Mouse (Mus musculus) spleen, adult 2 months (tissue): Measurements from ENCODE around the gene Ppp1r9b.

Experiments used
- CTCF ChIP-seq: fragments of 200-500 bp; IDR thresholded peaks from 2 replicates; pipeline ENCODE4 v1.5.1; 2011; ENCODE audit warnings: mild to moderate bottlenecking, inconsistent platforms; ENCODE audit not compliant: insufficient read depth, insufficient read length, insufficient replicate concordance; ENCODE audit errors: extremely low read depth
- POLR2A ChIP-seq: fragments of 200-500 bp; IDR thresholded peaks from 2 replicates; pipeline ENCODE4 v1.6.1; 2011; ENCODE audit warnings: low read depth, low read length, inconsistent platforms

DNA sequence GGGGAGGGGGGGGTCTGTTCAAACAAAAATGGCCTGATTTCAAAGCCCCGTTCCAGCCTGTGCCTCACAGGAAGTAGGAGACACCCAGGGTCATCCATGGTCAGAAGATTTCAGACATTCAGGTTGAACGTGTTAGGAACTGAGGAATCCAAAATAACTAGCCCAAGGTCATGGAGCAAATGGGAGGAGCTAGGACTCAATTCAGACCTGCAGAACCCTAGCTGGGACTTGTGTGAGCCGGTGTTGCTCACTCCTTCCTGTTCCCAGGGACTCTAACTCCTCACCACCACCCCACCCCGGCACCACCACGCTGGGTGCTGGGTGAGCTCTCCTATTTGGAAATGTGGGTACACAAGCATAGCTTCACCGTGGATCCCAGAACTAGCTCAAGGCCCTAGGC lies 3.5 kb upstream of the Ppp1r9b start:
- no peak for TF ChIP-seq CTCF
- no peak for TF ChIP-seq POLR2A
